Mouse (Mus musculus) MEL (cell line): ENCODE data around the gene Ddx55.
"Not testable (repeated sequence)": the region's sequence is repeated elsewhere in the genome, so short reads cannot be mapped to it uniquely, and the experiment has no call there.

Experiments
- BHLHE40 ChIP-seq: IDR thresholded peaks from 2 replicates; pipeline ENCODE4 v1.6.1; 2012; ENCODE audit warnings: low read depth, mild to moderate bottlenecking, inconsistent platforms, low read length, improper control_type of control experiment, borderline replicate concordance
- CTCF ChIP-seq, 3 experiments: IDR thresholded peaks in 2 of 3; conservative IDR thresholded peaks in 1 of 3; 2 replicates each; pipeline ENCODE4 v1.5.1; 2011 to 2012; ENCODE audit warnings: low read length in 3 of 3, low read depth in 2 of 3, mild to moderate bottlenecking in 2 of 3, improper control_type of control experiment in 1 of 3, inconsistent platforms in 1 of 3, mixed read lengths in 1 of 3, moderate library complexity in 1 of 3; ENCODE audit not compliant: control insufficient read depth in 1 of 3, insufficient read depth in 1 of 3, poor library complexity in 1 of 3, severe bottlenecking in 1 of 3
- EP300 ChIP-seq, 2 experiments: IDR thresholded peaks; 2 replicates each; pipeline ENCODE4 v1.6.1; 2011; ENCODE audit warnings: improper control_type of control experiment in 2 of 2, low read length in 2 of 2, low read depth in 1 of 2, mild to moderate bottlenecking in 1 of 2
- GABPA ChIP-seq: IDR thresholded peaks from 2 replicates; pipeline ENCODE4 v1.6.1; 2012; ENCODE audit warnings: low read depth, mild to moderate bottlenecking, inconsistent platforms, low read length, improper control_type of control experiment, moderate library complexity
- POLR2AphosphoS2 ChIP-seq: IDR thresholded peaks from 2 replicates; pipeline ENCODE4 v1.6.1; 2011; ENCODE audit warnings: low read length, improper control_type of control experiment
- RCOR1 ChIP-seq: IDR thresholded peaks from 2 replicates; pipeline ENCODE4 v1.6.1; 2012; ENCODE audit warnings: low read depth, mild to moderate bottlenecking, inconsistent platforms, low read length, improper control_type of control experiment
- TAL1 ChIP-seq: IDR thresholded peaks from 2 replicates; pipeline ENCODE4 v1.6.1; 2012; ENCODE audit warnings: mild to moderate bottlenecking, inconsistent platforms, low read length, moderate library complexity, mixed read lengths
- USF1 ChIP-seq: IDR thresholded peaks from 2 replicates; pipeline ENCODE4 v1.6.1; 2014; ENCODE audit warnings: low read depth, mild to moderate bottlenecking, inconsistent platforms, low read length, improper control_type of control experiment, moderate library complexity
- ZC3H11A ChIP-seq: IDR thresholded peaks from 2 replicates; pipeline ENCODE4 v1.6.1; 2012; ENCODE audit warnings: low read depth, mild to moderate bottlenecking, inconsistent platforms, low read length, improper control_type of control experiment
- ZKSCAN1 ChIP-seq: IDR thresholded peaks from 2 replicates; pipeline ENCODE4 v1.6.1; 2012; ENCODE audit warnings: low read depth, mild to moderate bottlenecking, inconsistent platforms, low read length, improper control_type of control experiment, moderate library complexity

- not testable (repeated sequence) for TF ChIP-seq ZKSCAN1; USF1; BHLHE40; RCOR1; CTCF (IDR thresholded peaks at IDR 0.05 in 2 of 3, conservative IDR thresholded peaks at IDR 0.05 in 1 of 3; ENCODE audit: control insufficient read depth in 1 of 3, insufficient read depth in 1 of 3, low read depth in 2 of 3, low read length in 3 of 3, poor library complexity in 1 of 3, severe bottlenecking in 1 of 3); GABPA; TAL1; EP300 (IDR thresholded peaks at IDR 0.05; ENCODE audit: low read depth in 1 of 2, low read length in 2 of 2); ZC3H11A; POLR2AphosphoS2
Measured at GRCm38 (mm10) chr5:124599726-124600125, 47.1 kb downstream of the Ddx55 start.
